In the genomic region with DNA sequence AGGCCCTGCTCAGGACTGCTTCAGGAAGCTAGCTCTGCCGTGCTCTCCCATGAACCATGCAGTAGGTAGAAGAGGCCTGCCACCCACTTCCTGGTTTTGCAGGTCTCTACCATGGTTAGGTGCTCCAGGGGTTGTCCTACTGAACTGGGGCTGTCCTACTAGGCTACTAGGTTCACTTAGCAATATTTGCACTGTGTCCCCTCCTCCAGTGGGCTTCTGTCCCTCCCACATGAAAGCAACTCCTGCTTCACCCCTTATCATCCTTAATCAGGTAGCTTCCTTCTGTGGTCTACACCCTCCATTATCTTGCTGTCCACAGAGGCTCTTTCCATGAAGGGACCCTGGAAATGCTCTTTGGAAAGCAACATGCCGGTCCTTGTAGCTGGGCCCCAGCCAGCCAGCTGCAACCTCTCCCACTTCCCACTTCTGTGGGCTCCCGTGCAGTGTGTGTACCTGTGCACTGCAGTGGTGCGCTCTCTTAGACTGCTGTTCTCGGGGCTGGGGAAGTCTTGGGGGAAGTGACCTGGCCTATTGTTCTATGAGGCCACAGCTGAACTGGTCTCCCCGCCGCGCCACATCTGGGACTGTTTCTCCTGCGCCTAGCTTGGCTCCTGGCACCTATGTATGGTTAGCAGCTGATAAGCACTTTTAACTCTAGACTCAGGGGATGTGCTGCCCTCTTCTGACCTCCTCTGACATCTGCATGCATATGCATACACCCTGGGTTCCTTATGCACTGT, we compare ENCODE assay signal across 9 mouse cellular contexts. TPM values are rescaled to one million over a fixed set of nuclear protein-coding genes. Genes with fewer than 3 reads are reported as not detected.
DNase-seq lines count a peak whose midpoint lies in the region; ATAC-seq and TF ChIP-seq lines count a peak whose summit lies in the region.
"Had no signal": no experiment of that assay in that cellular context is flagged by ENCODE, and none has a peak within 500 bp of the region (broad histone marks: within the 10 kb centered on the region; RNA-seq: fewer than 3 reads in every experiment).

No protein-coding gene starts in this region.

- DNase-seq in kidney, adult 2 months, result peak; percentile 35
- no peak for DNase-seq in kidney, postnatal 10 days
- peak; percentile 8 for DNase-seq in brain, embryonic 14.5 days (ENCODE audit: low read depth)
- DNase-seq in spleen, adult 18-20 months, result peak; percentile 39 to 59
- DNase-seq in gastrocnemius, adult 8-10 months (ENCODE audit: low spot score in 2 of 2), result no peak
- no peak for DNase-seq in layer of hippocampus, adult 9-11 months
- no peak for DNase-seq in cerebellum, adult 8-10 months

- no peaks in the 10 kb centered on the region for H3K27me3 ChIP-seq in kidney, adult 2 months (replicated peaks; ENCODE audit: control insufficient read depth, insufficient read depth, low read length)
- no peaks in the 10 kb centered on the region for H3K27me3 ChIP-seq in intestine, embryonic 15.5 days (replicated peaks)
- H3K27me3 ChIP-seq: midbrain, embryonic 12.5 days had no signal

- no peaks in the 10 kb centered on the region for H3K4me1 ChIP-seq in kidney, adult 2 months (ENCODE audit: control insufficient read depth, insufficient read depth, low read length)
- peaks cover 22% of the 10 kb centered on the region for H3K4me1 ChIP-seq in intestine, embryonic 15.5 days (replicated peaks)

- 78% methylated on average over 9 of the region's 9 CpGs for WGBS in kidney, adult 2 months
- 57% methylated on average over 9 of the region's 9 CpGs for WGBS in intestine, embryonic 15.5 days

- peak; percentile 61 for ATAC-seq in intestine, embryonic 15.5 days

- no peaks in the 10 kb centered on the region for H3K9me3 ChIP-seq in intestine, embryonic 15.5 days
- H3K9me3 ChIP-seq: midbrain, embryonic 12.5 days had no signal

- H3K4me2 ChIP-seq in intestine, embryonic 15.5 days (replicated peaks), result no peak overlapping the region
- H3K4me2 ChIP-seq: midbrain, embryonic 12.5 days had no signal

- no peak overlapping the region for H3K4me3 ChIP-seq in kidney, adult 2 months (ENCODE audit: insufficient read depth, low read depth, low read length)
- H3K4me3 ChIP-seq in intestine, embryonic 15.5 days (replicated peaks), result no peak overlapping the region
- H3K4me3 ChIP-seq: midbrain, embryonic 12.5 days had no signal

- H3K27ac ChIP-seq in kidney, adult 2 months (ENCODE audit: insufficient read depth, low read depth, low read length), result no peak overlapping the region
- no peak overlapping the region for H3K27ac ChIP-seq in intestine, embryonic 15.5 days
- H3K27ac ChIP-seq: midbrain, embryonic 12.5 days had no signal

- H3K9ac ChIP-seq in intestine, embryonic 15.5 days, result no peak overlapping the region
- H3K9ac ChIP-seq: midbrain, embryonic 12.5 days had no signal

- peak; percentile 51; the same call in 1 of the 2 replicates for TF ChIP-seq CTCF in kidney, adult 2 months (conservative IDR thresholded peaks at IDR 0.05; ENCODE audit: insufficient read depth, insufficient read length, low read depth, low read length)
- no peak for TF ChIP-seq CTCF in brain, embryonic 14.5 days (IDR thresholded peaks at IDR 0.05; ENCODE audit: borderline replicate concordance, extremely low read depth, insufficient read depth, insufficient read length)

- no peaks in the 10 kb centered on the region for H3K36me3 ChIP-seq in kidney, adult 2 months (ENCODE audit: control insufficient read depth, insufficient read depth, low read length)
- no peaks in the 10 kb centered on the region for H3K36me3 ChIP-seq in intestine, embryonic 15.5 days
- H3K36me3 ChIP-seq: midbrain, embryonic 12.5 days had no signal

- no peak for TF ChIP-seq POLR2A in kidney, adult 2 months (IDR thresholded peaks at IDR 0.05; ENCODE audit: low read depth, low read length)
- no peak for TF ChIP-seq POLR2A in brain, embryonic 14.5 days (IDR thresholded peaks at IDR 0.05; ENCODE audit: borderline replicate concordance, extremely low read depth, insufficient read depth, insufficient read length, poor library complexity, severe bottlenecking)

RNA-seq across cellular contexts. Expression of gene Yy1, which starts 29.5 kb away (rescaled TPM):
- 13.5 and 14.1 TPM in 2 replicates for polyA plus RNA-seq in kidney, adult 2 months (2012; rRNA removed)
- polyA plus RNA-seq in brain, embryonic 14.5 days (2012; rRNA removed), result 26.5 and 33.6 TPM in 2 replicates
- 15.3 and 15.7 TPM in 2 replicates for polyA plus RNA-seq in intestine, embryonic 15.5 days (2015; fragmentation: Nextera tagmentation; extraction: Ambion mirVana)
- 10 to 100 TPM; 26.6 to 33.0 (median 29.6) TPM for total RNA-seq in gastrocnemius, adult 8-10 months (2022)

Comparison
In these comparisons a context has a peak if more than half of its experiments do, and no peak if none do; other contexts are left out.
1. DNase-seq: peak in kidney, adult 2 months (single experiment), brain, embryonic 14.5 days (single experiment) and spleen, adult 18-20 months (2 of 2); none in kidney, postnatal 10 days (single experiment), gastrocnemius, adult 8-10 months (0 of 2), layer of hippocampus, adult 9-11 months (single experiment) and cerebellum, adult 8-10 months (single experiment).